Mouse (Mus musculus) adipocyte (in vitro differentiated cells): ENCODE measurements at regions not wholly inside any gene's neighbourhood (a gene's known extent, or its start where the extent isn't known, plus 50 kb on each side); places are given as distances from the start of the nearest gene placed in this dataset.

Source experiments
- DNase-seq: peaks from one replicate; pipeline ENCODE4 v3.0.0-alpha.2; 2016; ENCODE audit warnings: low spot score

GRCm38 (mm10) chr13:71506777-71507176, 456.7 kb downstream of the Irx1 start:
- DNase-seq, result no peak

DNA sequence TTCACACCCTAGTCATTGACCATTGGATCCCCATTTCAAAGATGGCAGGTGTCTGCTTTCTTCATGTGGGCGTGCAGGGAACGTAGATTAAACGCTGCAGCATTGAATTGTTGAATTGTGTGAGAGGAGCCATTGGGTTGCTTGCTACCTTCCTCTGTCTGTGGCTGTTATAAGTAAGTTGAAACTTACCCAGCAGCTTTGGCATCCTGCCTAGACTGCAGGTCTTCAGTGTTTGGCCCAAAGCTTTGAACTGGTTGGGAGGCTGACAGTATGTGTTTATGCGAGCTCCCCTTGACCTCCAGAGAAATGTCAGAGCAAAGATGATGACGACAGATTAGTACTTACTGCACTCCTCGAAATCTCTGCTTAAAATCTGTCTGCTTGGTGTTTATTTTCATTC, 473.8 kb downstream of the Irx1 start:
- DNase-seq, result no peak

- no peak for DNase-seq
Measured at GRCm38 (mm10) chr13:71481205-71481604, 482.3 kb downstream of the Irx1 start.

- no peak for DNase-seq
Measured at GRCm38 (mm10) chr13:71461552-71461951, 502.0 kb downstream of the Irx1 start.

GRCm38 (mm10) chr13:71460607-71461006, 502.9 kb downstream of the Irx1 start:
- no peak for DNase-seq

GRCm38 (mm10) chr13:71460097-71460496, 503.4 kb downstream of the Irx1 start:
- DNase-seq, result no peak

GRCm38 (mm10) chr13:71459022-71459536, 504.4 kb downstream of the Irx1 start:
- DNase-seq, result no peak

DNA sequence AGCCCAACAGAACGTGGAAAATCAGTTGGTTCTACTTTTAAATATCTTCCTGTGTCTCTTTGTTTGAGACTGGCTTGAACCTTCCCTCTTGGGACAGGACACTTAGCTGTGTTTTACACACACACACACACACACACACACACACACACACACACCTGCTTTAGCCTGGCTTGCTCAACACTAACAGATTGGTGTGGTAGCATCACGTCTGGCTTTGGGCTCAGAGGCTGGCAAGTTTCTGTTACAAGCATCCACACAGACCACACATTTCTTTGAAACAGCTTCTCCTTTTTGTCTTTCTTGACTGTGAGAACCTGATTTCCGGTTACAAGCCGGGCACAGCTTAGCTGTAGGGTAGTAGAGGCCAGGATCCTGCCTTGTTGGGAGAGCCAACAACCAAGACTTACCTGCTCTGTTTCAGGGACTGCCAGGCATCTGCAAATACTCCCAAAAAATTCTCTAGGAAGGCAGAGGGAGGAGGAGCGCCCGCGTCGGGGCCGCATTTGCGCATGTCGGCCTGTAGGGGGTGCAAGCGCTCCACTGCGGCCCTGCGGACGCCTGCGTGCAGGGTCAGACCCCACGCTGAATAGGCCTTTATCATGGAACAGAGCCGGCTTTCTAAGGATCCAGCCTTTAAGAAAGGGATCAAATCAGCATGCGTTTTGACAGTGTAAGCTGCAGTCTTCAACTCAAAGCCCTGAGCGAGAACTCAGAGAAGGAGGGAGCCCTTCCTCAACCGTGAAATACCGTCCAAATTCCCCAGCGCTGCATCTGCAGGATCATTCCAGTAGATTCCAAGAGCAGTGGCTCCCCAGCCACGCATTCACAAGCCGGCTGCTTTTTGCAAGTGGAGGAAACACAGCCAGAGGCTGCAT, 505.2 kb downstream of the Irx1 start:
- peak; percentile 46 for DNase-seq

- DNase-seq, result no peak
Measured at GRCm38 (mm10) chr13:71457550-71457949, 506.0 kb downstream of the Irx1 start.

DNA sequence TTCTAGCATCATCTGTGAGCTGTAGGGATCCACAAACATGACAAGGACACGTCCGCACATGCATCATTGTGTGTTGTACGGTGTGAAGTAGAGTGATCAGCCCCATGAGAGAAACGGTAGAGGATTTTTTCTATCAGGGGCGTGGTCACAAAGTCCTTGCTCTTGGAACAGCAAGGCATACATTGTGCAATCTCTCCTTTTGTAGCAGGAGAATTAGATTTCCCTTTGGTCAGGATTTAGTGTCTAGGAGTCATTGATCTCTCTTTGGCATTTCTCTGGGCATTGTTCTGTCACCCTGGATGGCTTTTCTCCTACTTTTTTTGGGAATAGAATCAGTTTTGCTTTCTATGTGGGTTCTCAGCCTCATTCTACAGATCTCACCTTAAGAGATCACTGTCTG, 511.3 kb downstream of the Irx1 start:
- no peak for DNase-seq

- no peak for DNase-seq
Measured at GRCm38 (mm10) chr13:71437601-71438099, 525.9 kb downstream of the Irx1 start.

DNA sequence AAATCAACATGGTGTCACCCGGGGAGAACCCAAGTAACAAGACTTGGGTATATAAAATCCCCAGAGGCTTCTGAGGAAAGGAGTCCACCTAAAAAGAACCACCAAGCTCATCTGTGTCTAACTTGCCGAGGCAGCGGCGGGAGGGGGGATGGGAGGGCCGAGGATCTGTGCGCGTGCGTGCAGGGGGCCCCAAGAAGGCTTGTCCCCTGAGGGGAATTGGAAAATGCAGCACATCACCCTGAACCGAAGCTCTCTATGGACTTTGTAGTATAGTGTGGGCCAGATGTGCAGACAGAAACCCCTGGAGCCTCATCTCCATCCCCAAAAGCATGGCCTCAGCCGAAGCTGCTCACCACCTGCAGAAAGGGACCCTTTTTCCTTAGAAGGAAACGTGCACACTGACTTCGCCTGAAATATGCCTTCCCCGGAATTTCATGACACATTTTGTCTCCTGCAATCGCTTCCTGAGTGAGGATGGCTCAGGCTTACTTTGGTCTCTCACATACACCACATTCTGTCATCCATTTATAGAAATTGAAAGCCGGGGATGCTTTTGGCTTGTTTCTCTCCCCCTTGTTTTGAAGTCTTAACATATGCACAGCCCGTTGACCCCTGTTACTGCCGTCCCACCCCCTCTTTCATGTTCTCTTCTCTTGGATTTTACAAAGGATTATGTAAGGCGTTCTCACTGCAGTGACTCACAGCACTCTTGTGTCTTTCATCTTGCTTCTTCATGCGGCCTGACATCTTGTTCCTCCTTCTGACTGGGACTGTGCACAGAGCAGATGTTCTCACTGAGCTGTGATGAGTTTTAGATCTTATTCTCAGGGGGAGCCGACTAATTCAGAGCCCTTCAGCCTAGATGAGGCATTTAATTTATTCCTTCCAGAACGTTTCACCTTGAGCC, 559.6 kb downstream of the Irx1 start:
- no peak for DNase-seq

DNA sequence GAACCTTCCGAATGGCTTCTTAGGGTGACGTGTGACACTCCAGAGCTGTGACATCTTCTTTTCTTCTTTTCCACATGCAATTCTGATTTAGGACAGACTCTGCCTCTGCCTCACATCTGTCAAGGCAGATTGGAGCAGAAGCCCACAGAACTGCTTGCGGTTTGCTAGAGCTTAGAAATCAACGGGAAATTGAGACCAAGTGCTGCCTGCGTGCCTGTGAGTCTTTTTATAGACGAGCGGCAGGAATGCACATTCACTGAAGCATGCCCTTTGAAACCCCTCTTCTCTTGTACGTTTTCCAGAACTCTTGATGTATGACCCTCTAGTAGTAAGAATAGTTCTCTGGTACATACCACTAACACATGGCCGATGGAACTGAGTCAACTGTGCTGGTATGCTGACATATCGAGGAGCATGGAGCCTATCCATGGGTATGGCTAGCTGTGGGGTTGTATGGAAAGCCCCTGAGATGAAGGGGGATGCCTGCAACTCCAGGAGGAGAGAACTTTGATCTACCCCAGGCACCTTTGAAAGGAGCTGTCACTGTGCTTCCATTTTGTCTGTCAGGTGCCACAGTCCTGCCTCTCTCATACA, 552.2 kb upstream of the Adamts16 start:
- no peak for DNase-seq

- no peak for DNase-seq
Measured at GRCm38 (mm10) chr13:71378641-71379040, 537.0 kb upstream of the Adamts16 start.

DNA sequence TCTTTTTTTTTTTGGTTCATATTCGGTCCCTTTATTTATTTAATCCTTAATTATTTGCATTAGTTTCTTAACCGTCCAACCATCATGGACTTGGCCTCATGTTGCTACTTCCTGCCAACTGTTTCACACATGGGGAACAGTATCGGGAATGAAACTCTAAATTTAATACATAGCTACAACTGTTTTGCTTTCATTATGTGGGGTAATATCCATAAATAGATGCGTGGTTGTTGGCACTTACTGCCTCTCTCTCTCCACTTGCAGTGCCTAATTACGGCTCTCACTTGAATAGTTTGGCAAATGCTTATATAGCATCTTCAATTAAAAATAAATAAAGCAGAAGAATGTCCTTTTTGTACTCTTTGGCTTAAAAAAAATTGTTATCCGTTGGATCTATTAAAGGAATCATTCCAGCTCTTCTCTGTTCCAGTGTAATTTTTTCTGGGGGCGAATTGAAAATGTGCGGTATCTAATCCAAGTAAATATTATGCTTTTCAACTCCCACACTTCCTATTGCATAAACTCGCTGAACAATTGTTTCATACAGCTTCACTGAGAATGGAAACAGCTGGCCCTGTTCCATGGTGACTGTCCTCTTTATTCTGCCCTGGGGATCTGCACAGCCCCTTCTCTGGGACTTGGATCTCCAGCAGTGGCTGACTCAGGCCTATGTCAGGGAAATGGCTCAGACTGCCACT, 534.4 kb upstream of the Adamts16 start:
- DNase-seq, result peak; percentile 74

- no peak for DNase-seq
Measured at GRCm38 (mm10) chr13:71372701-71373685, 531.4 kb upstream of the Adamts16 start.

GRCm38 (mm10) chr13:71369832-71370231, 528.2 kb upstream of the Adamts16 start:
- no peak for DNase-seq

GRCm38 (mm10) chr13:71365261-71365660, 523.6 kb upstream of the Adamts16 start:
- no peak for DNase-seq

GRCm38 (mm10) chr13:71362311-71362710, 520.7 kb upstream of the Adamts16 start:
- no peak for DNase-seq

GRCm38 (mm10) chr13:71359112-71359511, 517.5 kb upstream of the Adamts16 start:
- no peak for DNase-seq
